ENCODE assay signal across 20 mouse cellular contexts in the genomic region with DNA sequence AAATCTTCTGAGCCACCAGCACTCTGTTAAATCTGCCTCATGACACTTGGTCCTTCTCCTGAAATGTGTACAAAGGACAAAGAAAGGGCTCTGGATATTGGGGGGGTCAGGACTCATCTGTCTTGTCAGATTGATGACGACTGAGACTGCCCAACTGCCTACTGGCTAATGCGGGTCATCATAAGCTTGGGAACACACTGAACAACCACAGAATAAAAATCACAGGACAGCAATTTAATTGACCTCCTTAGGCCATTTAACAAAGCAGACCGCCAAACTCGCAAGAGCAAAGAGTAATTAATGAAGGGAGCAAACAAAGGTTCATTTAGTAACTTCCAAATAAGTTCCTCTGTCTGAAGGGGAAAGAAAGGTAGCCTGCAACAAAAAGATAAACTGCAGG.
"Had no signal": no experiment of that assay in that cellular context is flagged by ENCODE, and none has a peak within 500 bp of the region (broad histone marks: within the 10 kb centered on the region; RNA-seq: fewer than 3 reads in every experiment).

No protein-coding gene starts in this region.

- H3K27ac ChIP-seq: left cerebral cortex, adult 2 months; limb, embryonic 12.5 days; limb, embryonic 15.5 days; liver, embryonic 14.5 days; macrophage; stomach, embryonic 15.5 days had no signal

- H3K27me3 ChIP-seq: limb, embryonic 12.5 days; limb, embryonic 15.5 days; stomach, embryonic 15.5 days had no signal

- H3K4me1 ChIP-seq: limb, embryonic 12.5 days; stomach, embryonic 15.5 days had no signal

- H3K36me3 ChIP-seq: limb, embryonic 12.5 days; limb, embryonic 15.5 days; stomach, embryonic 15.5 days had no signal

- DNase-seq: kidney, adult 18-20 months; kidney, adult 9 months; kidney, postnatal 14 days; kidney, postnatal 4 days; layer of hippocampus, adult 9-11 months; layer of hippocampus, postnatal 36 days; left cerebral cortex, postnatal 4 days; liver, postnatal 0 days; lung, embryonic 14.5 days; midbrain, embryonic 14.5 days; right cerebral cortex, postnatal 25 days; spleen, adult 18-20 months; thymus, postnatal 25 days had no signal

- H3K4me2 ChIP-seq: limb, embryonic 12.5 days; limb, embryonic 15.5 days; liver, embryonic 11.5 days; lung, embryonic 14.5 days; stomach, embryonic 15.5 days had no signal

- ATAC-seq: liver, postnatal 0 days had no signal

- H3K9me3 ChIP-seq: limb, embryonic 12.5 days; limb, embryonic 15.5 days; stomach, embryonic 15.5 days had no signal

- H3K9ac ChIP-seq: limb, embryonic 12.5 days; limb, embryonic 15.5 days; liver, embryonic 14.5 days; liver, postnatal 0 days; lung, embryonic 14.5 days; stomach, embryonic 15.5 days had no signal

- H3K4me3 ChIP-seq: left cerebral cortex, adult 2 months; limb, embryonic 12.5 days; limb, embryonic 15.5 days; stomach, embryonic 15.5 days had no signal
